15 mouse cellular contexts compared by ENCODE assay signal in genomic region chr2:32162646-32163045, GRCm38 (mm10).
"Had no signal": no experiment of that assay in that cellular context is flagged by ENCODE, and none has a peak within 500 bp of the region (broad histone marks: within the 10 kb centered on the region; RNA-seq: fewer than 3 reads in every experiment).

No protein-coding gene starts in this region.

- H3K9ac ChIP-seq: kidney, embryonic 15.5 days; limb, embryonic 12.5 days; midbrain, embryonic 12.5 days; neural tube, embryonic 13.5 days had no signal

- H3K4me3 ChIP-seq: kidney, embryonic 15.5 days; limb, embryonic 12.5 days; midbrain, embryonic 12.5 days; neural tube, embryonic 13.5 days had no signal

- H3K27me3 ChIP-seq: kidney, embryonic 15.5 days; limb, embryonic 12.5 days; midbrain, embryonic 12.5 days; neural tube, embryonic 13.5 days had no signal

- ATAC-seq: intestine, embryonic 16.5 days; lung, postnatal 0 days; midbrain, embryonic 16.5 days had no signal

- DNase-seq: kidney, adult 2 months; kidney, postnatal 14 days; layer of hippocampus, postnatal 36 days; lung, adult 2 months; lung, postnatal 4 days; retina, postnatal 1 day; thymus, postnatal 4 days had no signal

- H3K27ac ChIP-seq: kidney, embryonic 15.5 days; limb, embryonic 12.5 days; midbrain, embryonic 12.5 days; neural tube, embryonic 13.5 days; stomach, postnatal 0 days had no signal

- H3K9me3 ChIP-seq: kidney, embryonic 15.5 days; limb, embryonic 12.5 days; neural tube, embryonic 13.5 days had no signal

- H3K4me2 ChIP-seq: kidney, embryonic 15.5 days; limb, embryonic 12.5 days; midbrain, embryonic 12.5 days; neural tube, embryonic 13.5 days had no signal

- H3K36me3 ChIP-seq: neural tube, embryonic 13.5 days had no signal
